Mouse (Mus musculus) liver, embryonic 14.5 days (tissue): ENCODE data around the gene Efs. TPM values are rescaled to one million over a fixed set of nuclear protein-coding genes. Genes with fewer than 3 reads are reported as not detected.

Experiments used
- ATAC-seq: fragments of 200-750 bp; cut with Nextera tagmentation; 2 replicates; pipeline ENCODE4 v1.8.0; 2017; ENCODE audit warnings: moderate number of reproducible peaks, mild to moderate bottlenecking, moderate library complexity; ENCODE audit not compliant: insufficient read depth
- DNase-seq, 3 experiments: peaks; one replicate each; pipeline ENCODE4 v3.0.0-alpha.2; 2012 to 2013; ENCODE audit warnings: low read depth in 3 of 3, low spot score in 3 of 3
- H3K27ac ChIP-seq: fragments of 300-500 bp; sonication (generic); 2 replicates; pipeline ENCODE4 v1.5.1; 2014; ENCODE audit warnings: moderate library complexity, mild to moderate bottlenecking, control low read depth, inconsistent platforms
- H3K27me3 ChIP-seq: fragments of 300-500 bp; sonication (generic); 2 replicates; pipeline ENCODE4 v1.6.1; 2014; ENCODE audit warnings: mild to moderate bottlenecking, low read length, moderate library complexity; ENCODE audit not compliant: control insufficient read depth, insufficient read depth
- H3K36me3 ChIP-seq: fragments of 300-500 bp; sonication (generic); replicated peaks from 2 replicates; pipeline ENCODE4 v1.6.1; 2014; ENCODE audit warnings: low read depth; ENCODE audit not compliant: control insufficient read depth, insufficient read depth
- H3K4me1 ChIP-seq, 2 experiments: fragments of 200-500 bp in 1 of 2; fragments of 300-500 bp in 1 of 2; sonication (generic) in 1 of 2; replicated peaks; 2 replicates each; pipeline ENCODE4 v1.6.1; 2012 to 2014; ENCODE audit warnings: antibody characterized with exemption in 1 of 2, inconsistent platforms in 1 of 2, low read length in 1 of 2; ENCODE audit not compliant: control insufficient read depth in 2 of 2, insufficient read depth in 2 of 2
- H3K4me2 ChIP-seq: fragments of 300-500 bp; sonication (generic); 2 replicates; pipeline ENCODE4 v1.6.1; 2014; ENCODE audit warnings: low read depth, mild to moderate bottlenecking, control low read depth, moderate library complexity
- H3K4me3 ChIP-seq, 2 experiments: fragments of 200-500 bp in 1 of 2; fragments of 300-500 bp in 1 of 2; sonication (generic) in 1 of 2; 2 replicates each; pipeline ENCODE4 v1.5.1; 2012 to 2014; ENCODE audit warnings: low read depth in 2 of 2, low read length in 2 of 2, mild to moderate bottlenecking in 2 of 2, control low read depth in 1 of 2, inconsistent platforms in 1 of 2, moderate library complexity in 1 of 2; ENCODE audit not compliant: insufficient read depth in 1 of 2
- H3K9ac ChIP-seq: fragments of 300-500 bp; sonication (generic); replicated peaks from 2 replicates; pipeline ENCODE4 v1.6.1; 2014; ENCODE audit warnings: mild to moderate bottlenecking, control low read depth, moderate library complexity
- H3K9me3 ChIP-seq: fragments of 300-500 bp; sonication (generic); 2 replicates; pipeline ENCODE4 v1.6.1; 2016; ENCODE audit warnings: low read length, mixed read lengths; ENCODE audit not compliant: control insufficient read depth
- CTCF ChIP-seq: IDR thresholded peaks from 2 replicates; pipeline ENCODE4 v1.5.1; 2016; ENCODE audit warnings: antibody characterized with exemption, low read depth, control low read depth
- EP300 ChIP-seq: IDR thresholded peaks from 2 replicates; pipeline ENCODE4 v1.6.1; 2016; ENCODE audit warnings: antibody characterized with exemption, low read depth
- whole genome bisulfite sequencing: fragments of 180-500 bp; shearing (Covaris S2); extraction: QIAGEN DNeasy Blood & Tissue Kit; methylation state at CpG from one replicate; pipeline ENCODE4 v1.1.7; 2014; ENCODE audit not compliant: insufficient replicate concordance; 5-methylcytosine and 5-hydroxymethylcytosine counted together
- polyA plus RNA-seq, 2 experiments: library from polyadenylated mRNA; depleted of rRNA in 1 of 2; stranded (reverse) in 1 of 2; unstranded in 1 of 2; fragments of >200 nt; fragmentation: Nextera tagmentation in 1 of 2; extraction: Ambion mirVana in 1 of 2; gene quantifications; 2 replicates each; pipeline versions ENCODE4 v1.2.1 to v1.2.3; 2012 to 2014

The Efs gene
- polyA plus RNA-seq, 2 experiments, result 0.39 to 0.54 TPM

GRCm38 (mm10) chr14:54932645-54933150 lies 6.8 kb upstream of the Efs start, which contains the start of gene Il25:
TSS of gene Il25 (plus strand) at chr14:54932695.
- no peak for ATAC-seq
- TF ChIP-seq EP300, result no peak
- TF ChIP-seq CTCF, result no peak
- Histone ChIP-seq H3K4me1 (no peaks in the 10 kb centered on the region), H3K4me3 (no peak within 1 kb of the TSS), H3K9ac (no peak within 1 kb of the TSS), H3K27ac (no peak within 1 kb of the TSS), H3K9me3 (no peaks in the 10 kb centered on the region), H3K4me2 (no peak within 1 kb of the TSS), H3K27me3 (peaks cover 13% of the 10 kb centered on the region), H3K36me3 (no peaks in the 10 kb centered on the region)
- WGBS, result 48% methylated on average over 6 of the region's 6 CpGs
- no peak for DNase-seq

GRCm38 (mm10) chr14:54930431-54930830 lies 4.5 kb upstream of the Efs start:
- H3K27ac ChIP-seq, result no peak overlapping the region

GRCm38 (mm10) chr14:54929801-54930200 lies 3.9 kb upstream of the Efs start:
- H3K9me3 ChIP-seq, result no peaks in the 10 kb centered on the region
- peaks cover 42% of the 10 kb centered on the region for H3K27me3 ChIP-seq
- DNase-seq, result no peak
- 53% methylated on average over 5 of the region's 5 CpGs for WGBS
- no peak overlapping the region for H3K4me3 ChIP-seq
- H3K4me2 ChIP-seq, result no peak overlapping the region
- TF ChIP-seq EP300, result no peak
- no peak for TF ChIP-seq CTCF
- H3K36me3 ChIP-seq, result no peaks in the 10 kb centered on the region
- H3K27ac ChIP-seq, result no peak overlapping the region
- ATAC-seq, result no peak
- no peak overlapping the region for H3K9ac ChIP-seq
- H3K4me1 ChIP-seq, result peaks cover 3 to 5% of the 10 kb centered on the region in 2 experiments

More at GRCm38 (mm10) chr14:54930431-54930830, 4.5 kb upstream of the Efs start:
- Histone ChIP-seq H3K9ac (no peak overlapping the region), H3K9me3 (no peaks in the 10 kb centered on the region), H3K4me3 (no peak overlapping the region), H3K4me2 (no peak overlapping the region), H3K4me1 (no peaks in the 10 kb centered on the region), H3K27me3 (peaks cover 36% of the 10 kb centered on the region), H3K36me3 (no peaks in the 10 kb centered on the region)
- 20% methylated on average over 2 of the region's 2 CpGs for WGBS
- no peak for ATAC-seq
- no peak for DNase-seq
- TF ChIP-seq CTCF, result no peak
- TF ChIP-seq EP300, result no peak

- TF ChIP-seq EP300 (no peak), CTCF (no peak)
- no peak for DNase-seq
- Histone ChIP-seq H3K36me3 (no peaks in the 10 kb centered on the region), H3K27ac (no peak overlapping the region), H3K9me3 (no peaks in the 10 kb centered on the region), H3K4me1 (peaks cover 8 to 12% of the 10 kb centered on the region in 2 experiments), H3K4me2 (no peak overlapping the region), H3K27me3 (peaks cover 43% of the 10 kb centered on the region), H3K4me3 (no peak overlapping the region), H3K9ac (no peak overlapping the region)
- 23% methylated on average over 7 of the region's 7 CpGs for WGBS
- ATAC-seq, result no peak
Measured at GRCm38 (mm10) chr14:54927296-54927695, 1.4 kb upstream of the Efs start.

- peaks cover 43% of the 10 kb centered on the region for H3K27me3 ChIP-seq
- peak overlapping the region; percentile 11 to 36 for H3K4me3 ChIP-seq
- no peaks in the 10 kb centered on the region for H3K36me3 ChIP-seq
- H3K4me1 ChIP-seq, result peaks cover 8 to 12% of the 10 kb centered on the region in 2 experiments
- DNase-seq, result no peak
- H3K27ac ChIP-seq, result no peak overlapping the region
- H3K9me3 ChIP-seq, result no peaks in the 10 kb centered on the region
- WGBS, result under 1% methylated on average over 53 of the region's 58 CpGs
- ATAC-seq, result no peak
- no peak for TF ChIP-seq EP300
- TF ChIP-seq CTCF, result no peak
- H3K9ac ChIP-seq, result no peak overlapping the region
- peak overlapping the region; percentile 55 for H3K4me2 ChIP-seq
Measured at GRCm38 (mm10) chr14:54926401-54927158, 654 bp upstream of the Efs start.
